Mouse (Mus musculus): ENCODE measurements around the gene Tle2. TPM values are rescaled to one million over a fixed set of nuclear protein-coding genes. Genes with fewer than 3 reads are reported as not detected.

Gene Tle2
- polyA plus RNA-seq, 1 experiment from 2014 or later = 46.9 TPM

DNA sequence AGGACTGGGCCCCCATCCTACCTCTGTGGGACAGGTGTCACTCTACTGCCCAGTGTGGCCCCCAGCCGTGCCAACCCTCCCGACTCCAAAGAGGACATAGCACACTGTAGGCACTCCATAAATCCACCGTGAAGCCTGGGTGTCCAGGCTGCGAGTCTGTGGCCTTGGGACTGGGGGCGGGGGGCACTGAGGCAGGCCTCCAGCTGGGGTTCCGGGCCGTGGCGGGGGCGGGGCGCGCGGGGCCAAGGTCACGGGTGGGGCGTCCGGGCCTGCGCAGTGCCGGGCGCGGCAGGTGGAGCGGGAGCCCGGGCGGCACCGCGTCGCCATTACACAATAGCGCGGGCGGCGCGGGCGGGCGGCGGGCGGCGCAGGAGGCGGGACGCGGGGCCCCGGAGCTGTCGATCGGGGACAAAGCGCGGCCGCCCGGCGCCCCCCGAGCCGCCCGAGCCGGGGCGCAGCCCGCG, 15.2 kb upstream of the Tle2 start, which contains the start of gene Aes:
Gene Aes, plus strand, starts transcription at position 326 of the 464 bp plus-strand sequence.
- H3K9ac ChIP-seq = peak within 1 kb of the TSS; percentile 100
- H3K4me3 ChIP-seq = peak within 1 kb of the TSS; percentile 93
- H3K36me3 ChIP-seq = no peaks in the 10 kb centered on the region
- peaks cover 45% of the 10 kb centered on the region for H3K4me1 ChIP-seq (replicated peaks)
- peak within 1 kb of the TSS; percentile 90 for H3K27ac ChIP-seq (replicated peaks)
- peak; percentile 71 for ATAC-seq (ENCODE audit: low FRiP score, low read depth)
- H3K27me3 ChIP-seq = no peaks in the 10 kb centered on the region
- WGBS = 2% methylated on average over 16 of the region's 53 CpGs
- no peaks in the 10 kb centered on the region for H3K9me3 ChIP-seq
- H3K4me2 ChIP-seq = peak within 1 kb of the TSS; percentile 93

GRCm38 (mm10) chr10:81559627-81560539, 14.5 kb upstream of the Tle2 start:
- WGBS = 3% methylated on average over 25 of the region's 36 CpGs
- ATAC-seq (ENCODE audit: low FRiP score, low read depth) = peak; percentile 20
- peak overlapping the region; percentile 100 for H3K9ac ChIP-seq

GRCm38 (mm10) chr10:81560719-81561459, 13.5 kb upstream of the Tle2 start:
- H3K36me3 ChIP-seq = peaks cover 7% of the 10 kb centered on the region
- peaks cover 52% of the 10 kb centered on the region for H3K4me1 ChIP-seq (replicated peaks)
- H3K9me3 ChIP-seq = no peaks in the 10 kb centered on the region
- H3K4me3 ChIP-seq = peak overlapping the region; percentile 93
- ATAC-seq (ENCODE audit: low FRiP score, low read depth) = peak; percentile 2; the same call in 1 of the 2 replicates
- H3K27ac ChIP-seq (replicated peaks) = peak overlapping the region; percentile 90; the same call in 1 of the 2 replicates
- 31% methylated on average over 16 of the region's 16 CpGs for WGBS
- H3K27me3 ChIP-seq = peaks cover 8% of the 10 kb centered on the region
- H3K9ac ChIP-seq = peak overlapping the region; percentile 100
- peak overlapping the region; percentile 93 for H3K4me2 ChIP-seq

More at GRCm38 (mm10) chr10:81559627-81560539, 14.5 kb upstream of the Tle2 start:
- Histone ChIP-seq H3K4me3 (peak overlapping the region; percentile 93), H3K4me2 (peak overlapping the region; percentile 93), H3K27ac (replicated peaks) (peak overlapping the region; percentile 90), H3K9me3 (no peaks in the 10 kb centered on the region), H3K36me3 (no peaks in the 10 kb centered on the region), H3K27me3 (no peaks in the 10 kb centered on the region), H3K4me1 (replicated peaks) (peaks cover 52% of the 10 kb centered on the region)

GRCm38 (mm10) chr10:81562411-81562810, 11.9 kb upstream of the Tle2 start:
- Histone ChIP-seq H3K9ac (no peak overlapping the region), H3K4me1 (replicated peaks) (peaks cover 52% of the 10 kb centered on the region), H3K36me3 (peaks cover 11% of the 10 kb centered on the region), H3K9me3 (no peaks in the 10 kb centered on the region), H3K4me3 (no peak overlapping the region), H3K4me2 (no peak overlapping the region), H3K27me3 (peaks cover 20% of the 10 kb centered on the region), H3K27ac (replicated peaks) (no peak overlapping the region)
- 83% methylated on average over 6 of the region's 6 CpGs for WGBS
- ATAC-seq (ENCODE audit: low FRiP score, low read depth) = no peak

DNA sequence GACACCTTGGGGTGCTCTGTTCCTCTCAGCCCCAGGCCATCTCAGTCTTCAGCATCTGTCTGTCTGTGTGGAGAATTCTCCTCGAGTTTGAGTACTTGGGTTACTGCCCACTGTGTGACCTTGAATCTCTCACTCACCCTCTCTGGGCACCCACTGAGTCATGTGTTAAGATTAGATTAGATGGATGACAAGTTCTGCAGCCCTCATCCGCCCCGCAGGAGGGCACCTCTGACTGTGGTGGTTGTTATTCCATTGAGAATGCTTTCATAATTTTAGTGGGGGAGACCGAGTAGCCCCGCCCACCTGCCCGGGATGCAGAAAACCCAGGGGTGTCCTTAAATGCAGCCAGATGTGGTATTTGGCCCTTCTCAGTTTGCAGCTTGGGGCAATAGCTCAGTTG, 10.9 kb upstream of the Tle2 start:
- no peak for ATAC-seq (ENCODE audit: low FRiP score, low read depth)
- Histone ChIP-seq H3K9ac (no peak overlapping the region), H3K27ac (replicated peaks) (no peak overlapping the region), H3K4me3 (no peak overlapping the region), H3K27me3 (peaks cover 20% of the 10 kb centered on the region), H3K4me2 (0 out of 2 replicates have a peak overlapping the region, but pooled peaks have one; percentile 43), H3K36me3 (peaks cover 11% of the 10 kb centered on the region), H3K9me3 (no peaks in the 10 kb centered on the region), H3K4me1 (replicated peaks) (peaks cover 55% of the 10 kb centered on the region)
- 54% methylated on average over 6 of the region's 6 CpGs for WGBS

DNA sequence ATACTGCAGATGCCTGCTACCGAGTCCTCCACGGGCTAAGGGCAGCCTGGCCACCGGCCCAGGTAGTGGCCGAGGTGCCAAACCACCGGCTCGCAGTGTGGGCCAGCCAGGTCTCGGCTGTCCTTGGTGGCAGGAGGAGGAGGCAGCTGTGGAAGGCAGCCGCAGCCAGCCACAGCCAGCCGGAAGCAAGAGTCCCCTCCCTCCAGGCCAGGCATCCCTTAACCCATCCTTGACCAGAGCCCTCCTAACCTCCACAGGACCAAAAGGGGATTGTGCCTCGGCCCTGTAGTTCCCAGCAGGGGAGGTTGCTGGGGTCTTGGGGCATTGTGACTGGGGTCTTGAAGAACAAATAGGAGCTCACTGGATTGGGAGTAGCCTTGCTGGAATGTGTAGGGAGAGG, 10.1 kb upstream of the Tle2 start:
- WGBS = 3% methylated on average over 10 of the region's 10 CpGs
- Histone ChIP-seq H3K9ac (peak overlapping the region; percentile 15; the same call in 1 of the 2 replicates), H3K4me2 (peak overlapping the region; percentile 43), H3K27ac (replicated peaks) (no peak overlapping the region), H3K27me3 (peaks cover 20% of the 10 kb centered on the region), H3K9me3 (no peaks in the 10 kb centered on the region), H3K36me3 (peaks cover 11% of the 10 kb centered on the region), H3K4me3 (peak overlapping the region; percentile 21), H3K4me1 (replicated peaks) (peaks cover 55% of the 10 kb centered on the region)
- no peak for ATAC-seq (ENCODE audit: low FRiP score, low read depth)

DNA sequence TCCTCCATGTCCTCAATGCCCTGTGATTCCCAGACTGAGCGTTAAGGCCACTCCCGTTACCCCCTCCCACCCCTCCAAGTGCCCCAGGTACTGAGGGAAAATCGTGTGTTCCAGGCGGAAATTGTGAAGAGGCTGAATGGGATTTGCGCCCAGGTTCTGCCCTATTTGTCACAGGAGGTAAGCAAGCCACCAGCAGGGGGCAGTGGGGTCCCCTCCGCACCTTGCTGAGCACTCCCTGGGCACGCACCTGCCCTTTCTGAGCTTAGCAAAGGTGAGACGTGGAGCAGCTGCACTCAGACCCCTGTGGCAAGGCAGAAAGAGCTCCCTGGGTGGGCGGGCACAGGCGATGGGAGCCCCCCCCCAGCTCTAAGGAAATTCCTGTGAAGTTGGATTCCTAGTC, 9.6 kb upstream of the Tle2 start:
- Histone ChIP-seq H3K4me2 (no peak overlapping the region), H3K9ac (no peak overlapping the region), H3K36me3 (peaks cover 11% of the 10 kb centered on the region), H3K27me3 (peaks cover 20% of the 10 kb centered on the region), H3K4me3 (no peak overlapping the region), H3K27ac (replicated peaks) (no peak overlapping the region), H3K4me1 (replicated peaks) (peaks cover 60% of the 10 kb centered on the region), H3K9me3 (no peaks in the 10 kb centered on the region)
- no peak for ATAC-seq (ENCODE audit: low FRiP score, low read depth)
- 19% methylated on average over 9 of the region's 10 CpGs for WGBS

DNA sequence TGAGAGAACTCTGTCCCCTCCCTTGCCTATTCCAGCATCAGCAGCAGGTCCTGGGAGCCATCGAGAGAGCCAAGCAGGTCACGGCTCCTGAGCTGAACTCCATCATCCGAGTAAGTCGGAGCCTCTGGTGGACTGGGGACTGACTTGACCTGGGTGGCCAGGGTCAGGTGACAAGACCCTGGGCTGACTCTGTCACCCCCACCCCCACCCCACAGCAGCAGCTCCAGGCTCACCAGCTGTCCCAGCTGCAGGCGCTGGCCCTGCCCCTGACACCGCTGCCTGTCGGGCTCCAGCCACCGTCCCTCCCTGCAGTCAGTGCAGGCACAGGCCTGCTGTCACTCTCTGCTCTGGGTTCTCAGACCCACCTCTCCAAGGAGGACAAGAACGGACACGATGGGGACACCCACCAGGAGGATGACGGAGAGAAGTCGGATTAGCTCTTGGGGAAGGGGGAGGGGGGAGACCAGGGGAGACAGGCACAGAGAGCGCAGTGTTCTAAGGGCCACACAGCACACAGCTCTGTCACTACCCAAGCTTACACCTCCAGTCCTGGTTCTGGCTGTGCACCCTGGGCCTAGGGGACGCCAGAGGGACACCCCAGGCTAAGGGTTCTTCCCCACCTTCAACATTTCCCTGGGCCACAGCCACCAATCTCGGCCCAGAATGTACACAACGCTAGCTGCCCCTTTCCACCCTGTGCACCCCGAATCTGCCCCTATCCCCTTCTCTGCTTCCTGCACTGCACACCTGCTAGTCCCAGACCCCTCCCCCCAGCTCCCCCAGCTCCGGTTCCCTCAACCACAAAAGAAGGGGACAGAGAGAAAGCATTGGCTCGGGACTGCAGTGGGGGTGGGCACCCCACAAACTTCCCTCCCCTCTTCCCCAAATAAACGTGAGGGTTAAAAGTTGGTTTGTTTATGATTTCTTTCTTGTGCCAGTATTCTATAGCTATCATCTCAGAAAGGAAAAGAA, 8.8 kb upstream of the Tle2 start:
- Histone ChIP-seq H3K9ac (no peak overlapping the region), H3K4me2 (no peak overlapping the region), H3K27me3 (peaks cover 20% of the 10 kb centered on the region), H3K4me3 (no peak overlapping the region), H3K9me3 (no peaks in the 10 kb centered on the region), H3K27ac (replicated peaks) (no peak overlapping the region), H3K36me3 (peaks cover 11% of the 10 kb centered on the region), H3K4me1 (replicated peaks) (peaks cover 64% of the 10 kb centered on the region)
- ATAC-seq (ENCODE audit: low FRiP score, low read depth) = no peak
- WGBS = 31% methylated on average over 20 of the region's 20 CpGs

GRCm38 (mm10) chr10:81568381-81569191, 5.8 kb upstream of the Tle2 start:
- peaks cover 11% of the 10 kb centered on the region for H3K36me3 ChIP-seq
- no peak overlapping the region for H3K4me3 ChIP-seq
- H3K9me3 ChIP-seq = no peaks in the 10 kb centered on the region
- ATAC-seq (ENCODE audit: low FRiP score, low read depth) = no peak
- no peak overlapping the region for H3K9ac ChIP-seq
- peaks cover 59% of the 10 kb centered on the region for H3K4me1 ChIP-seq (replicated peaks)
- H3K27me3 ChIP-seq = peaks cover 27% of the 10 kb centered on the region
- 12% methylated on average over 16 of the region's 16 CpGs for WGBS
- peak overlapping the region; percentile 43; the same call in 1 of the 2 replicates for H3K27ac ChIP-seq (replicated peaks)
- H3K4me2 ChIP-seq = peak overlapping the region; percentile 22

GRCm38 (mm10) chr10:81569507-81570237, 4.7 kb upstream of the Tle2 start:
- H3K9me3 ChIP-seq = no peaks in the 10 kb centered on the region
- no peak overlapping the region for H3K4me2 ChIP-seq
- peaks cover 55% of the 10 kb centered on the region for H3K4me1 ChIP-seq (replicated peaks)
- peak overlapping the region; percentile 82 for H3K27ac ChIP-seq (replicated peaks)
- no peak overlapping the region for H3K4me3 ChIP-seq
- peaks cover 37% of the 10 kb centered on the region for H3K27me3 ChIP-seq
- H3K36me3 ChIP-seq = peaks cover 11% of the 10 kb centered on the region
- WGBS = 46% methylated on average over 9 of the region's 9 CpGs
- no peak overlapping the region for H3K9ac ChIP-seq
- ATAC-seq (ENCODE audit: low FRiP score, low read depth) = no peak
